Mouse (Mus musculus) forebrain, embryonic 10.5 days (tissue): ENCODE measurements at regions not wholly inside any gene's neighbourhood (a gene's known extent, or its start where the extent isn't known, plus 50 kb on each side); places are given as distances from the start of the nearest gene placed in this dataset.
A peak's percentile ranks its signal among the peaks of the same experiment; 100 is the strongest.

Experiments used
- DNase-seq: peaks from one replicate; pipeline ENCODE4 v3.0.0-alpha.2; 2017; ENCODE audit warnings: low spot score; ENCODE audit errors: extremely low spot score
- H3K27ac ChIP-seq: fragments of 300-500 bp; sonication (generic); 2 replicates; pipeline ENCODE4 v1.5.1; 2016; ENCODE audit warnings: mild to moderate bottlenecking
- H3K27me3 ChIP-seq: fragments of 300-500 bp; sonication (generic); 2 replicates; pipeline ENCODE4 v1.6.1; 2016; ENCODE audit warnings: mild to moderate bottlenecking; ENCODE audit not compliant: poor library complexity, severe bottlenecking
- H3K36me3 ChIP-seq: fragments of 300-500 bp; sonication (generic); replicated peaks from 2 replicates; pipeline ENCODE4 v1.6.1; 2016; ENCODE audit warnings: mild to moderate bottlenecking, moderate library complexity
- H3K4me1 ChIP-seq: fragments of 300-500 bp; sonication (generic); 2 replicates; pipeline ENCODE4 v1.6.1; 2016
- H3K4me3 ChIP-seq: fragments of 300-500 bp; sonication (generic); 2 replicates; pipeline ENCODE4 v1.5.1; 2016; ENCODE audit warnings: mild to moderate bottlenecking, moderate library complexity
- H3K9me3 ChIP-seq: fragments of 300-500 bp; sonication (generic); 2 replicates; pipeline ENCODE4 v1.6.1; 2016; ENCODE audit warnings: mild to moderate bottlenecking, moderate library complexity
- whole genome bisulfite sequencing: fragments of 180-500 bp; shearing (Covaris S2); methylation state at CpG from one replicate; pipeline ENCODE4 v1.1.7; 2016; 5-methylcytosine and 5-hydroxymethylcytosine counted together

- Histone ChIP-seq H3K27me3 (no peaks in the 10 kb centered on the region), H3K27ac (no peak overlapping the region), H3K36me3 (no peaks in the 10 kb centered on the region), H3K4me3 (no peak overlapping the region), H3K4me1 (no peaks in the 10 kb centered on the region), H3K9me3 (no peaks in the 10 kb centered on the region)
- 90% methylated on average over 3 of the region's 3 CpGs for WGBS
- no peak for DNase-seq
These were observed 117.5 kb upstream of the Max start for GRCm38 (mm10) chr12:77079481-77079880.

GRCm38 (mm10) chr12:77076678-77077077 is 114.7 kb upstream of the Max start:
- 96% methylated on average over 5 of the region's 5 CpGs for WGBS

DNA sequence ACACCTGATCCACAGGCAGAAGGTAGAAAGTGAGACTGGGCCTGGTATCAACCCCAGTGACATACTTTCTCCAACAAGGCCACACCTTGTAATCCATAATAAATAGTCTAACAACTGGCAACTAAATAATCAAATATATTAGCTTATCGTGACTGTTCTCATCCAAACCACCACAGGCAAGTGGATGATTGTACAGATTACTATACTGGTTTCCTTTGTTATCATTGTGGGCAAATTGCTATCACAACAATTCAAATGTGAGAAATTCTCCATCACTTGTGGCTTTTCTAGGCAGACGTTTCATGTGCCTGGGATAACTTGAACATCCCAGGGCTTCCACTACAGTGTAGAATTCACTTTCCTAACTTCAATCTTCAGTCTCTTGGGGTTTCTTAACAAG is 112.6 kb upstream of the Max start:
- H3K4me1 ChIP-seq: no peaks in the 10 kb centered on the region
- no peak for DNase-seq
- H3K27ac ChIP-seq: no peak overlapping the region
- H3K9me3 ChIP-seq: no peaks in the 10 kb centered on the region
- no peaks in the 10 kb centered on the region for H3K36me3 ChIP-seq
- no peak overlapping the region for H3K4me3 ChIP-seq
- 89% methylated on average over 2 of the region's 2 CpGs for WGBS
- no peaks in the 10 kb centered on the region for H3K27me3 ChIP-seq

More at GRCm38 (mm10) chr12:77076678-77077077, 114.7 kb upstream of the Max start:
- no peak overlapping the region for H3K4me3 ChIP-seq
- H3K9me3 ChIP-seq: no peaks in the 10 kb centered on the region
- H3K27ac ChIP-seq: no peak overlapping the region
- no peaks in the 10 kb centered on the region for H3K27me3 ChIP-seq
- no peaks in the 10 kb centered on the region for H3K36me3 ChIP-seq
- no peak for DNase-seq
- no peaks in the 10 kb centered on the region for H3K4me1 ChIP-seq

DNA sequence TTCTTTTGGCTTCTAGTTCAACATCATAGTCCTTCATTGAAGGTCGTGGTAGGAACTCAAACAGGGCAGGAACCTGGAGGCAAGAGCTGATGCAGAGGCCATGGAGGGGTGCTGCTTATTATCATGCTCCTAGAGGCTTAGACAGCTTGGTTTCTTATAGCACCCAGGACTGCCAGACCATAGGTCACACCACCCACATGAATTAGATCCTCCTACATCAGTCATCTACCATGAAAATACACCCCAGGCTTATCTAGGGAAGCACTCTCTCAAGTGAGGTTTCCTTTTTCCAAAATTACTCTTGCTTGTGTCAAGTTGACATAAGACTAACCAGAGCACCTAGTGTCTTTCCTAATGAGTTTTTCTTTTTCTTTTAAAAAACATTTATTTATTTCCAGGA is 109.7 kb upstream of the Max start:
- no peaks in the 10 kb centered on the region for H3K36me3 ChIP-seq

DNA sequence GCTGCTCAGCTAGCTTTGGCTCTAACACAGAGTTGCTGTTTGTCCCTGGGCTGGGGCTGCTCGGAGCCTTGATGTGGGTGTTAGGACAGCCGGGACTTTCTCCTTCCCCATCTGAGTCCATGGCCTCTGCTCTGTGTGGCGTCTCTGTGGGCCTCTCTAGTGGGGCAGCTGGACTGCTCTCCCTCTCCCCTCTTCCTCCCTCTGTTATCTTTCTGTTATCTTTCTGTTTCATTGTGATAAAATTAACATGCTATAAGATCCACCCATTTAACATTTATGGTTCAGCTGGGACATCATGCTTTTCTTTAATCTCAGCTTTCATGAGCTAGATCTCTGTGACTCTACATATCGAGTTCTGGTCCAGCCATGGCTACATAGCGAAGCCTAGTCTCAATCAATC is 105.9 kb upstream of the Max start:
- DNase-seq: no peak
- H3K36me3 ChIP-seq: no peaks in the 10 kb centered on the region
- no peaks in the 10 kb centered on the region for H3K9me3 ChIP-seq
- 88% methylated on average over 5 of the region's 5 CpGs for WGBS
- no peak overlapping the region for H3K27ac ChIP-seq
- H3K27me3 ChIP-seq: no peaks in the 10 kb centered on the region
- H3K4me1 ChIP-seq: peaks cover 9% of the 10 kb centered on the region
- no peak overlapping the region for H3K4me3 ChIP-seq

More for the DNA sequence above, 109.7 kb upstream of the Max start:
- Histone ChIP-seq H3K27me3 (no peaks in the 10 kb centered on the region), H3K9me3 (no peaks in the 10 kb centered on the region), H3K27ac (no peak overlapping the region), H3K4me1 (no peaks in the 10 kb centered on the region), H3K4me3 (no peak overlapping the region)
- DNase-seq: no peak
- 73% methylated on average over 1 of the region's 1 CpGs for WGBS

GRCm38 (mm10) chr12:77067115-77067514 is 105.1 kb upstream of the Max start:
- 78% methylated on average over 5 of the region's 5 CpGs for WGBS

GRCm38 (mm10) chr12:77065645-77066512 is 103.9 kb upstream of the Max start:
- Histone ChIP-seq H3K36me3 (no peaks in the 10 kb centered on the region), H3K4me3 (no peak overlapping the region), H3K4me1 (peaks cover 16% of the 10 kb centered on the region), H3K27me3 (no peaks in the 10 kb centered on the region), H3K9me3 (no peaks in the 10 kb centered on the region), H3K27ac (no peak overlapping the region)
- DNase-seq: no peak
- WGBS: 65% methylated on average over 6 of the region's 6 CpGs

More at GRCm38 (mm10) chr12:77067115-77067514, 105.1 kb upstream of the Max start:
- no peaks in the 10 kb centered on the region for H3K27me3 ChIP-seq
- DNase-seq: no peak
- H3K4me1 ChIP-seq: peaks cover 9% of the 10 kb centered on the region
- H3K4me3 ChIP-seq: no peak overlapping the region
- H3K9me3 ChIP-seq: no peaks in the 10 kb centered on the region
- no peak overlapping the region for H3K27ac ChIP-seq
- H3K36me3 ChIP-seq: no peaks in the 10 kb centered on the region

GRCm38 (mm10) chr12:77064048-77064447 is 102.0 kb upstream of the Max start:
- Histone ChIP-seq H3K4me3 (no peak overlapping the region), H3K27ac (no peak overlapping the region), H3K4me1 (peaks cover 27% of the 10 kb centered on the region), H3K9me3 (no peaks in the 10 kb centered on the region), H3K36me3 (no peaks in the 10 kb centered on the region), H3K27me3 (no peaks in the 10 kb centered on the region)
- DNase-seq: no peak
- WGBS: 64% methylated on average over 4 of the region's 4 CpGs

DNA sequence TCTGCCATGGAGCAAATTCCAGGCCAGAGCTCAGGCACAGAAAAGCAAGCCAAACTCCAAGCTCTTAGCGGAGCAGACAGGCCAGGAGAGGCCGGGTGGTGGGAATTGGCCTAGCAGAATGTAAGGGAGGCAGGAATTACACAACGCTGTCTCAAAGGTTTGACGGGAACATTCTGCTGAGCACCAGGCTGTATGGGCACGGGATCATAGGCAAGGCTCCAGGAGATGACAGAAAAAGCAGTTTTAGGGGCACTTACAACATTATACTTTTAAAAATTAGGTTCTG is 99.5 kb upstream of the Max start:
- Histone ChIP-seq H3K27me3 (0 out of 2 replicates have a peak, but pooled peaks cover 1% of the 10 kb centered on the region), H3K4me1 (peaks cover 27% of the 10 kb centered on the region), H3K36me3 (no peaks in the 10 kb centered on the region), H3K4me3 (no peak overlapping the region), H3K9me3 (no peaks in the 10 kb centered on the region), H3K27ac (no peak overlapping the region)
- DNase-seq: no peak
- WGBS: 89% methylated on average over 5 of the region's 5 CpGs

- WGBS: 79% methylated on average over 9 of the region's 9 CpGs
- H3K27ac ChIP-seq: peak overlapping the region; percentile 67
- 0 out of 2 replicates have a peak, but pooled peaks cover 6% of the 10 kb centered on the region for H3K27me3 ChIP-seq
- H3K36me3 ChIP-seq: no peaks in the 10 kb centered on the region
- no peak for DNase-seq
- H3K9me3 ChIP-seq: no peaks in the 10 kb centered on the region
- peaks cover 23% of the 10 kb centered on the region for H3K4me1 ChIP-seq
- no peak overlapping the region for H3K4me3 ChIP-seq
These were observed 99.0 kb upstream of the Max start for GRCm38 (mm10) chr12:77060766-77061561.

DNA sequence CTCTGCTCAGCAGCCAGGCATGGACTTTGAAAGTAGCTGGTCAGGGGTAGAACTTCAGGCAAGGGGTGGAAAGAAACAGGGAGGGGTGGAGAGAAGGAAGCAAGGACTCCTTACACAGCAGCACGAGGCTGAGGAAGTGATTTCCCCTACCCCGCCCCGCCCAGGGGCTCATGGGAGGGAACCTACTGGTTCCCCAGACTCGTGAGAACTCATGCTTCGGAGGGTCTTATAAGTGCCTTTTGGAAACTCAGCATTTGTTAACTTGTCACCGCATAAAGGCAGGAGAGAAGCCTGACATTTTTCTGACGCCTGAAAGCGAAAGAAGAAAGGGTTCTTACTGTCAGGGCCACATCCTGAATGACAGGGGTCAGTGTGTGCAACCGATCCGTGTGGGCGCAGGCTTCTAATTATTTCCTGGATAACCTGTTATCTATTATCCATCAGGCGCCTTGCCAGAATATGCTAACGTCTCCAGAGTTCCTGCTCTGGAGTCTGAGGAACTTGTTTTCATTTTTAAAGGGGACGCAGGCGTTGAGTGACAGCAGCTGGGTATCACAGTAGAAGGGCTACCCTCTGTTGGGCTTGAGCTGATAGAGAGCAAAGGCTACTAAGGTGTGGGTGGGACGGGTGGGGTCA is 98.2 kb upstream of the Max start:
- Histone ChIP-seq H3K36me3 (no peaks in the 10 kb centered on the region), H3K4me1 (peaks cover 24% of the 10 kb centered on the region), H3K9me3 (no peaks in the 10 kb centered on the region), H3K27ac (peak overlapping the region; percentile 67), H3K27me3 (0 out of 2 replicates have a peak, but pooled peaks cover 6% of the 10 kb centered on the region), H3K4me3 (0 out of 2 replicates have a peak overlapping the region, but pooled peaks have one; percentile 10)
- DNase-seq: peak; percentile 30
- 40% methylated on average over 16 of the region's 16 CpGs for WGBS

- WGBS: 92% methylated on average over 4 of the region's 4 CpGs
- Histone ChIP-seq H3K36me3 (no peaks in the 10 kb centered on the region), H3K27me3 (0 out of 2 replicates have a peak, but pooled peaks cover 6% of the 10 kb centered on the region), H3K4me3 (no peak overlapping the region), H3K4me1 (peaks cover 24% of the 10 kb centered on the region), H3K9me3 (no peaks in the 10 kb centered on the region), H3K27ac (peak overlapping the region; percentile 67; the same call in 1 of the 2 replicates)
- no peak for DNase-seq
These were observed 97.7 kb upstream of the Max start for GRCm38 (mm10) chr12:77059679-77060059.
